Mouse (Mus musculus): ENCODE data around the gene Spg11. TPM values are rescaled to one million over a fixed set of nuclear protein-coding genes. Genes with fewer than 3 reads are reported as not detected.

The Spg11 gene
- polyA plus RNA-seq, 1 experiment from 2014 or later = 7.6 TPM

Small RNA genes lying within 50 kb of the gene (microRNA-seq; reads per million reads assigned to microRNA genes)
- gene Gm47314 (ENCODE audit: borderline number of aligned reads) = not detected

Other genes starting within 250 kb of the Spg11 start
- gene Ctdspl2, start 162.4 kb downstream of the Spg11 start, polyA plus RNA-seq (2015; fragmentation: Nextera tagmentation; extraction: Ambion mirVana) = 43.6 and 48.0 TPM in 2 replicates
- gene Mageb3, start 162.3 kb downstream of the Spg11 start, polyA plus RNA-seq (2015; fragmentation: Nextera tagmentation; extraction: Ambion mirVana) = 0.35 and 0.38 TPM in 2 replicates
- gene Eif3j1, start 89.8 kb downstream of the Spg11 start, polyA plus RNA-seq (2015; fragmentation: Nextera tagmentation; extraction: Ambion mirVana) = 11.5 and 12.0 TPM in 2 replicates
- 329 and 337 TPM in 2 replicates for gene B2m, start 29.3 kb upstream of the Spg11 start, polyA plus RNA-seq (2015; fragmentation: Nextera tagmentation; extraction: Ambion mirVana)
- gene Trim69, start 42.3 kb upstream of the Spg11 start, polyA plus RNA-seq (2015; fragmentation: Nextera tagmentation; extraction: Ambion mirVana) = 0.21 TPM in 1 of 2 replicates, not detected in the other
- gene Patl2, start 67.8 kb upstream of the Spg11 start, polyA plus RNA-seq (2015; fragmentation: Nextera tagmentation; extraction: Ambion mirVana) = 0.08 TPM in 1 of 2 replicates, not detected in the other
- not detected in 2 replicates for gene Terb2, start 67.9 kb upstream of the Spg11 start, polyA plus RNA-seq (2015; fragmentation: Nextera tagmentation; extraction: Ambion mirVana)
- 24.1 and 28.7 TPM in 2 replicates for gene Sord, start 116.4 kb upstream of the Spg11 start, polyA plus RNA-seq (2015; fragmentation: Nextera tagmentation; extraction: Ambion mirVana)
- gene Duox2, start 180.1 kb upstream of the Spg11 start, polyA plus RNA-seq (2015; fragmentation: Nextera tagmentation; extraction: Ambion mirVana) = 0.05 and 0.11 TPM in 2 replicates
- 0.25 TPM in 1 of 2 replicates, not detected in the other for gene Duoxa2, start 180.5 kb upstream of the Spg11 start, polyA plus RNA-seq (2015; fragmentation: Nextera tagmentation; extraction: Ambion mirVana)
- 6.6 and 7.6 TPM in 2 replicates for gene Duoxa1, start 195.3 kb upstream of the Spg11 start, polyA plus RNA-seq (2015; fragmentation: Nextera tagmentation; extraction: Ambion mirVana)
- gene Duox1, start 197.3 kb upstream of the Spg11 start, polyA plus RNA-seq (2015; fragmentation: Nextera tagmentation; extraction: Ambion mirVana) = 1.5 TPM in 2 replicates

All from embryonic facial prominence, embryonic 15.5 days (tissue).